Mouse (Mus musculus) kidney, adult 2 months (tissue): ENCODE measurements at regions not wholly inside any gene's neighbourhood (a gene's known extent, or its start where the extent isn't known, plus 50 kb on each side); places are given as distances from the start of the nearest gene placed in this dataset.

Experiments used
- CTCF ChIP-seq: fragments of 200-500 bp; conservative IDR thresholded peaks from 2 replicates; pipeline ENCODE4 v1.5.1; 2011; ENCODE audit warnings: low read depth, mild to moderate bottlenecking, control low read depth, low read length, moderate library complexity, mixed read lengths; ENCODE audit not compliant: insufficient read depth, insufficient read length
- POLR2A ChIP-seq: fragments of 200-500 bp; IDR thresholded peaks from one replicate; pipeline ENCODE4 v1.6.1; 2011; ENCODE audit warnings: low read depth, low read length, control low read depth

DNA sequence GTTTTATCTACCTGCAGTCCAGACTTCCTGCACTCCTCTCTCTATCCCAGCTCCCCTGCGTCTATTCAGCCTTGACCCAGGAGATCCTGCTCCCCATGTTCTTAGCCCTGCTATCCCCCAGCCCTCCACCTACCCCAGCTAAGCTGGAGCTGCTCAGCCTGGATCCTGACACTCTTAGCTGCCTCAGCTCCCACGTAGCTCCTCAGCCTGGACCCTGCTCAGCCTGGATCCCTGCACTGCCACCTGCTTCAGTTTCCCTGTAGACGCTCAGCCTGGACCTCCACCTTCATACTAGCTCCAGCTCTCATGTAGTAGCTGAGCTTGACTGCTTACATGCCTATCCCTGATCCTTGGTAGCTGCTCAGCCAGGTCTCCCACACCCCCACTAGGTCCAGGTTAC, 151.5 kb downstream of the Tmem121 start:
- TF ChIP-seq CTCF (no peak), POLR2A (no peak)
